Mouse (Mus musculus): ENCODE results near the gene Slc7a14.
"Not testable (repeated sequence)": the region's sequence is repeated elsewhere in the genome, so short reads cannot be mapped to it uniquely, and the experiment has no call there.

The Slc7a14 gene

DNA sequence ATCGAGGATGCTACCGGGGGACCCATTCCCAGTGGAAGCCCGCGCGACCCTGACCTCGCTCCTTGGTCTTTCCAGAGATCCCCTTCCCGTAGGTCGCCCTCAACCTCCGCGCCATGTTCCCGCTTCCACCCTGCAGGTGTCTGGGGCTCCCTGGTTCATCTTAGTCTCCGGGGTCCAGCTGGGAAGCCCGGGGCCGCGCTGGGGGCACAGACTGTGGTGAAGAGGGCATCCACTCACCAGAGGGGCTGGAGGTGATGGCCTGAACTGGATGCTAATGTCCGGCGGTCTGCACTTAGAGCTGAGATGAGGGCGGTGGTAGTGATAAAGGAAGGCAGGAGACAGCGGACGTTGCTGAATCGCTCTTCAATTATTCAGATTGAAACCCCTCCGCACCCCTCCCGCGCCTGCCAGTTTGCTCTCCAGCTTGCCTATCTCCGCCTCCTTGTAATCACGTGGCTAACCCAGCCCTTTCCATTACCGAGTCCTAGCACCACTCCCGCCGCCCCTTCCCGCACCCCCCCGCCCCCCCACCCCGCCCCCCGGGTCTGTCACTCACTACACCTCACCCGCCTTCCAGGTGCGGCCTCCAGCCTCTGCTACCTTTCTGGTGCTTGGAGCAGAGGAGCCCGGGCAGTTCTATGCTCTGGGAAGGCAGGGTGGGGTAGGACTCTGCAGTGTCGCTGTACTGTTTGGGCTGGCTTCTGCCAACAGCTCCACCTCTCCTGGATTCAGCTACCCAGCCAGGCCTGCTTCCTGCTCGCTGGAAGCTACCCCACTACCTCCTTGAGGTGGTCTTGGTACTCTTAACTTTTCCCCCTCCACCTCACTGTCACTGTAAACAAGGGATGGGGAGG, at the start of gene Slc7a14:
TSS of gene Slc7a14 (minus strand) at position 445 of the 854 bp plus-strand sequence.
- DNase-seq (ENCODE audit: low spot score): peak; percentile 17

DNA sequence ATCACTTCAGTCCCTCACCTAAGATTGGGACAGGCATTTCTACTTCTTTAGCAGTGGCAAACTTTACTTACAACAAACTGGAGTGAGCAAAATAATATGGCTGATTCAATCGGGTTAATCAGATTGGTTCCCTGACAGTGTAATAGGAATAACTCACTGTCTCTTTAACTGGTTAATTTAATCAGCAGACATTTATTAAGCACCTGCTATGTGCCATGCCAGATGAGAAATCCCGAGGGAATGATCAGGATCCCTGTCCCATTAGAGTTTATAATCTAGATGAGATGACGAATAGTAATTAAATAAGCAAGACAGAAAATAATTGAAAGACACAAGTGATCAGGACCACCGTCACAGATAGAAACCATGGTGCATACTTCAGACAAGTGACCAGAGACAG, 36.4 kb upstream of the Slc7a14 start:
- DNase-seq (ENCODE audit: low spot score): no peak

DNA sequence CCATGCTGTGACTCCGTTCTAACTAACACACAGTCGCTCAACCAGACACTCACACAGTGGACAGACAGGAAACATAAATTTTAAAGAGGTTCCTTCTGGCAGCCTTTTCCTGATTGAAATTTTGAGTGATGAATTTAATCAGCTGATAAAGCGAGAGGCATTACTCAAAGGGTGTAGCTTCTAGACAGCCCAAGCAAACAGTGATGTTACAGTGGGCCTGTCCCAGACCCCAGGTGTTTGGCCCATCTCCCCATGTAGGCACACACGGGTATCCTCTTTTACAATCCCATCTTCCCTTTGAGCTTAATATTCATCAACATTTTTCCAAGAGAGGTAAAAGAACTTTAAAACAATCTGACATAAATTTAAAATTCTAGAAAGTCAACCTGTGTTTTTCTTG, 35.6 kb upstream of the Slc7a14 start:
- no peak for DNase-seq (ENCODE audit: low spot score)

DNA sequence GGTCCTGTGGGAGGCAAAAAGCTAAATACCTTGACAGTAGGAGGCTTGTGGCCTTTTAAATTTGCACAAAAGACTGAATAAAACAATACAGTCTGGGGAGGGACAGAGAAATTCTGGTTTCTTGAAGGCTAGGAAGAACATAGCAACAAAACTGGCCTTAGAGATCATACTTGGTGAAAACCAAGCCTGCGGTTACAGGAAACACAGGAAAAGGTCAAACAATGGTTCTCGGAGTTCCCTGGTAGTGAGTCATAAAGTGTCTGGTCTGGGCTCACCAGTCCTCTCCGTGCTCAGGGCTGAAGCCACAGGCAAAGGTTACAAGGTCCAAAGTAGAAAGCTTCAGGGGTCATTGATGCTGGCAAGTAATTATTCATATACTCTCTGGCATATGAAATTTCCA, 29.1 kb upstream of the Slc7a14 start:
- no peak for DNase-seq (ENCODE audit: low spot score)

DNA sequence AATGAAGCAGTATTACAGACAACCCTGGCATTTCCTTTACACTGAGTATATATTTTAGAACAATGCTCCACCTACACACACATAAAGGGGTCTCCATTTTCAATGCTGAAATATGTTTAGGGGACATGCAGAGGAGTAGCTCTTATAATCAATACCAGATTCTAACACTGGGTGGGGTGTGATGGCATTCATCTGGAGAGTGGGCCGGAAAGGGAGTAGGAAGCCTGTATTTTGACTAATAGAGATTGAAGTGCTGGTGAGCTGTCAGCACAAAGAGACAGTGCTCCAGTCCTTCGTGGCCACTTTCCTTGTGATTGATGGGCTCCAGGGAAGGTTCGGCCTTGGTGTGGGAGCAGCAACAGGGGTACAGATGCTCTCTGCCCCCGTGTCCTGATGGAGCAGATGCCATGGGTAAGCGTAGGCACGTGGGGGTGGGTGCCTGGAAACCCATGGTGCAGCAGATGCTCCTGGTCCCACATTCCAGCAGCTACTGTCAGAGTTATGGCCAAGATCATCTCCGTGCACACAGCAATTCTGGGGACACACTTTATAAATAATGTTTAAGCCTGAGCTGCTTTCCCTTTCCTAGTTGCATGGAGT, 18.2 kb upstream of the Slc7a14 start:
- peak; percentile 10 for DNase-seq (ENCODE audit: low spot score)

DNA sequence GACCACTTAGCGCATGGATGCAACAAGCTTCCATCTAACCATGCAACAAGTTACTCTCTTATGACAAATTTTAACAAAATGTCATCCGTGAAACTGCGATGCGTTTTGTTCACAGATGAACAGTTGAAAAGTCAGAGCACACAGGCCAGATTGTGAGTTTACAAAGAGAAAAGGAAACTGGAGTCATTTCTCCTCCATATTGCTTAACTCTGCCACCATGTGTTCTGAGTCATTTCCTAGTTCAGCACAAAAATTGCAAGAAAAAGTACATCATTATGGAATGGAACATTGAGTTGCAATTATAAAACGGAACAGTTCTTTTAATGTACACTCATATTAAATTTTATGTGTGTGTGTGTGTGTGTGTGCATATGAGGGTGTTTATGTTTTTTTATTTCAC, 17.6 kb upstream of the Slc7a14 start:
- no peak for DNase-seq (ENCODE audit: low spot score)

DNA sequence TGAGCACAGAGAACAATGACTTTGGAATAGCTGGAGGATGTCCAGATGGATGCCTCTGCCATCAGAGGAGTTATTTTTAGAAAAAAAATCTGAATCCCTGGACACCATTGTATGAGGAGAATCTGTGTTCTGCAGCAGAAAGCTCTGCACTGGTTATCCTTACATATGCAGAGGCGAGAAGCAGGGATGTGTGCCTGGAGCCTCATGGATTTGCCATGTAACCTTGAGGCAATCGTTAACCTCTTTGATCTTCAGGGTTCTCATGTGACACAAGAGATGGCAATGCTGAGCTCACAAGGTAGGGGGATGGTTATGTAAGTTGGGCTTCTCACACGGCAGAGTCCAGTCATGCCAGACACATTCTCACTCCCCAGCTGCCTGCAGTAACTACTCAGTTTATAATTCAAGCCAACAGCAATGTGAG, 14.1 kb upstream of the Slc7a14 start:
- peak; percentile 8 for DNase-seq (ENCODE audit: low spot score)

DNA sequence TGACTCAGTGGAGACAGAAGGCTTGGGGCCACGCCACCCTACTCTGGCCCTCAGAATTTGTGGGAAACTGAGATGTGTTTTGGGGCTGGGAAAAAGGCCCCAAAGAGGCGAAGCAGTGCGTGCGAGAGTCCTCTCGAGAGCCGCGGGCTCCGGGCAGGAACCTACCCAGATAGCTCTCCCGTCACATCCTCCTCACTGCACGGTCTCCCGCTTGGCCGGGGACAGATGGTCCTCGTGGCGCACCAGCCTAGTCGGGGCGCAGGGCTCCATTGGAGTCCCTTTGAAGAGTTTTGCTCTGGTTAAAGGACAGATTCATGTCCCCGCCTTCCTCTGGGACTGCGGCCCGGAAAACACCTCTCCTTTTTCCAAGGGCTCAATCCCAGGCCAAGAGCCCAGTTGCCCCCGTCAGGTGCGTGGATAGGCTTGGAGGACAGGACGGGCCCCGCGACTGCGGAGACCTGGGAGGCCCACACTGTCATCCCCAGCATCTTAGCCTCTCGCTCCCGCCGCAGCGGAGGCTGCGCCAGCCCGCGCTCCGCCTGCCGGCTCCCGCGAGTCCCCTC, 726 bp downstream of the Slc7a14 start:
- DNase-seq (ENCODE audit: low spot score): peak; percentile 20

DNA sequence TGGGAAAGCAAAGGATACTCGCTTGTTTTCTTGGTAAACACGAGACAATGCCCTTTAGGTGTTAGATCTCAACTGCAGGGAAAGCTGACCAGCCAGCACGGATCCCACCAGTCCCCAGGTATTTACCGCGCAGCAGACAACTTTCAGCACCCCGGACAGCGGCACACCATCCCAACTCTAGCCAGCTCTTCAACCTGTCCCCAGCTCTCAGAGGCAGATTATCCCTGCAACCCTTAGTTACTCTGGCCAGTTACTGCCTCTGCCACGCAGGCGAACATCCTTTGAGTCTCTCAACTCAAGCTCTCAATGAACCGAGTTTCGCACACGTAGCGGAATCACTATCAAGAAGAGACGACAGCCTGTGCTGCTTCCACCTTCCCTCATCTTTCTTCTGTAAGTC, 1.3 kb downstream of the Slc7a14 start:
- peak; percentile 85 for DNase-seq (ENCODE audit: low spot score)

DNA sequence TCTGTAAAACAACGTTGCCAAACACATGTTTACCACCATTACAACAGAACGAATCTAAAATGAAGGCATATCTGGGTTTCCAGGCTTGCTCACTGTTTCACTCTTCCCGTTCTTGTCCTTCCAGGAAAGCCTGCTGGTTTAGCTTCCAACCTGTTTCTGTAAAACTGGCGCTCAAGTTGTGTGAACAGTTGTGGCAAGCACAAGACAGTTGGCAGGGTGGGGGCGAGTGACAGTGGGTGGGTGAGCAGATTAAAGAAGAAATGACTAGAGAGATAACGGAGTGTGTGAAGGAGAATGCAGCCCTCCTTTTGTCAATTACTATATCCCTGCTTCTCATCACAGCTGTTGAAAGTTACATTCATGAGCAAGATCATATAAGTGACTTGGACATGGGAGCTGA, 2.2 kb downstream of the Slc7a14 start:
- no peak for DNase-seq (ENCODE audit: low spot score)

DNA sequence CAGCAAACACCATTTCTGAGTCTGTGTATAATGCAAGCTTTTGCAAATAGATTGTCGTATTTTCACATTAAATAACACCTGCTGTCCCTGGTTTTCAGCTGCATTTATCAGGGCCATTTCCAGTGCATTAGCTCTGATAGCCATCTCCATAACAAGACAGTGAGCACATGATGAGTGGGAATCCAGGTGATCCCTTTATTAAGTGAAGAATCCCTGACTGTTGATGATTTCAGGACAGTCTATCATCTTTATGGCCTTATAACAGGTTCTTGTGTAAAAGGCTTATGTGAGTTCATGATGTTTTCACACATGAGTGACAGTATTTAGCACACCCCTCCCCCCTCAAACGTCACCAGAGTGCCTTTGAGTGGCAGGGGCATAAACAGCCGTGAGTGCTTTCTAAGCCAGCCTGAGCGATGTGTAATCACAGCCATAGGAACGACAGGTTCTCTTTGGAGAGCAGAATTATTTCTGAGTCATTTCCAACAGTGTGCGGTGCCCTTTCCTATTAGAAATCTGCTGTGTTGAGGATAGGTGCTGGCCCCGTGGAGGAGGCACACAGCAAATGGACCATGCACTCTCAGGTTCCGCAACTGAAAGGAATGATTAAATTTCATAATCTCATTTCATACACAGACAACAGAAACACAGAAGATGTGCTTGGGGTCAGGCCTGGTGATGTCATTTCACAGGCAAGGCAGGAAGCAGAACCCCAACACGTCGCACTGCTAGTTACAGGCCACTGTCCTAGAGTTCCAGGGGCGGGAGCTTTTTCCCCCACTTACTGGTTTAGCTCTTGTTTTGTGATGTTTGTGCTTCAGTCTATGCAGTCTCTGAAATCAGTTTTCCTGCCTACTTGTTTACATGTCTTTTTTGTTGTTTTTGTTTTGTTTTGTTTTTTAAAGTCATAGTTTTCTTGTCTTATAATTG, 18.2 kb downstream of the Slc7a14 start:
- DNase-seq (ENCODE audit: low spot score): no peak

DNA sequence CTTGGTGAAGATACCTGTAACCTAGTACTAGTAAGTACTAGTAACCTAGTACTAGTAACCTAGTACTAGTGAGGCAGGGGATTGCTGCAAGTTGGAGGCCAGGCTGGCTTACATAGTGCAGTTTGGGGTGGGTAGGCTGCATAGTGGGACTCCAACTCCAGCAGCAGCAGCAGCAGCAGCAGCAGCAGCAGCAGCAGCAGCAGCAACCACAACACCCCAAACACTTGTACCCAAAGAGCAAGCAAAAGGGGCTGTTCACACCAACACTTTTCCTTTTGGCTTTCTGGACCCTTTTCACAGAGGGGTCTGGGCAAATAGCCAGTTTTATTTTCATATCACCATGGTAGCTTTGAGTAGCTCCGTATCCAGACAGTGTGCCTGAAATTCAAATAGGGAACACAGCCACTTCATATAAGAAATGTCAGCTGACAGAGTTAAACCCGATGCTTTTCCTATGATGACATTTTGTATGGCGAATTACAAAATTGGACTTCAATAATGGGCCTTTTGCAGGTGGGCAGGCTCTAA, 22.7 kb downstream of the Slc7a14 start:
- DNase-seq (ENCODE audit: low spot score): no peak

DNA sequence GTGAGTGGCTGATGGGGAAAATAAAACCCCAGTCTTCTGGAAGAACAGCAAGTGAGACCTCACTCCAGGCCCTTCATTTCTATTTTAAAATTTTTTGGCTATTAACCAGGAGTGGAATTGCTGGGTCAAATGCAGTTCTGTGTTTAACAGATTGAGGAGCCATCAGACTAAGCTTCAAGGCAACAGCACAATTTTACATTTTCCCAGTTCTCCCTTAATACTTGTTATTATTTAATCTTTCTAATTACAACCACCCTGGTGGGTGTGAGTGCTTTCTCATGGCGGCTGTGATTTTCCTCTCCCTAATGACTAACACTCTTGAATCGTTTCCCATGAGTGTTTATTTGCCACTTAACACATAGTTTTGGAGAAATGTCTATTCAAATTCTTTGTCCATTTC, 29.1 kb downstream of the Slc7a14 start:
- no peak for DNase-seq (ENCODE audit: low spot score)

DNA sequence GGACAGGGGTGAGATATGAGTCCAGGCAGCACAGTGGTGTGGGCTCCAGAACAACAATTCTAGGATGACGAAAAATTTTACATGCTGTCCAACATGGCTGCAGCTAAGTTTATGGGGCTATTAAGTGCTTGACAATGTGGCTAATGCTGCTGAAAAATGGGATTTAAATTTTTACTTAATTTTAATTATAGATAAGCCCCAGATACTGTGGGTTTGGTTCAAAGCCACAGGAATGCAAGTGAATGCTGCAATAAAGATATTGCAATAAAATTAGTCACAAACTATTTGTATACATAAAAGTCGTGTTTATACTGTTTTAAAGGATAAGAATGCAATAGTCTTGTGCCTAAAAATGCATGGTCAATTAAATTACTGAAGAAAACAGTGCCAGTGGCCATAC, 35.3 kb downstream of the Slc7a14 start:
- no peak for DNase-seq (ENCODE audit: low spot score)

DNA sequence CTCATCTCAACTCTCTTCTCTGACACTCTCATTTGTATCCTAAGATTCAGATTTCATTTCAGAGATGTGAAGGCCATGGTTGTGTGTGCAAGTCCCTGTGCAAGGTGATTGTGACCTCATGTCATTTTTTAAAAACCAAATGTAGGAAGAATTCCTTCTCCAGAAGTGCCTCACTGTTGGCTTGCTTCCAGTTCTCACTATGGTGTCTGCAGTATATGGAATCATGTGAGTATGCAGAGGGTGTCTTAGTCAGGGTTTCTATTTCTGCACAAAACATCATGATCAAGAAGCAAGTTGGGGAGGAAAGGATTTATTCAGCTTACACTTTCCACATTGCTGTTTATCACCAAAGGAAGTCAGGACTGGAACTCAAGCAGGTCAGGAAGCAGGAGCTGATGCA, 36.9 kb downstream of the Slc7a14 start:
- not testable (repeated sequence) for DNase-seq (ENCODE audit: low spot score)

DNA sequence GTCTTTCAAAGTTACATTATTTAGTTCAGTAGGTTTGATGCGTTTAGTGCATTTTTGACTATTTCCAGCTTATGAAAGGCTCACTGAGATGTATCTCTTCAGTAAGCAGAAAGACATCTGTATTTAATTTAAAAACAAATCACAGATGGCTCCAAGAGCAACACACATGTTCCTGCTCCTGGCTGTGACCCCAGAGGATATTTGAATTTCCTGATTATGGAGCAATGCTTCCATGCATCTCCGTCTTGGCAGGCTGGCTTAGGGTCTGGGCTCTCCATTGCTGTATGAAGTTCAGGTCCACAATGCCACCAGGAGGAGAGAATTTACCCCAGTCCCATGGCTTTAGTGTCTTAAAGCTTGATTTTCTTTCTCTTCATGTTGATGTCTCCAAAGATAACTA, 37.5 kb downstream of the Slc7a14 start:
- peak; percentile 14 for DNase-seq (ENCODE audit: low spot score)

DNA sequence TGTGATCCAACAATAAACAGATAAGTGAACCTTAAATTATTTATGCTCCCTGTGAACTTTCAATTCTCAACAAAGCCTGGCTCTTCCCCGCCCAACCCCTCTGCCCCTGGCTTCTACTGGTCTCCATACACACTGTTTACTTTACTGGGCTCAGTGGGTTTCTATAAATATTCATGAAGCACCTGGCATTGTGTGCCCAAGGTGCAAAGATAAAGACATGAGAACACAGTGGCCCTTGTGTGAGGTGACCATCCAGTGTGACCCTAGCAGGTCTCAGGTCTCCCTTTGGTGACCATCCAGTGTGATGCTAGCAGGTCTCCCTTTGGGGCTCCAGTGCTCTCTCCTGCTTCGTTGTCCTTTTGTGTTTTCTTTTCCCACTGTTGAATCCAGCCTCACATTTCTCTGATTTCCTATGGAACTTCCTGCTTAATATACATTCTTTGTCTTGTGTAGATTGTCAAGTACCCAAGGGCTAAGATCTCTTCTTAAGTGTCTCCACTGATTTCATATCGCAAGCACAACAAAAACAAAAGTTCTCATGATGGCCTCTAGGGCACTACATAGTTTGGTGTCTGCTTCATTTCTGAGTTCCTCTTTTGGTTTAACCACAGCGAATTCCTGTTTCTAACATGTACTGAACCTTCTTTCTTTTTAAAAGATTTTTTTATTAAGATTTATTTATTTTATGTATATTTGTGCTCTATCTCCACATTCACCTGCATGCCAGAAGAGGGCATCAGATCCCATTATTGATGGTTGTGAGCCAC, 40.4 kb downstream of the Slc7a14 start:
- DNase-seq (ENCODE audit: low spot score): no peak

DNA sequence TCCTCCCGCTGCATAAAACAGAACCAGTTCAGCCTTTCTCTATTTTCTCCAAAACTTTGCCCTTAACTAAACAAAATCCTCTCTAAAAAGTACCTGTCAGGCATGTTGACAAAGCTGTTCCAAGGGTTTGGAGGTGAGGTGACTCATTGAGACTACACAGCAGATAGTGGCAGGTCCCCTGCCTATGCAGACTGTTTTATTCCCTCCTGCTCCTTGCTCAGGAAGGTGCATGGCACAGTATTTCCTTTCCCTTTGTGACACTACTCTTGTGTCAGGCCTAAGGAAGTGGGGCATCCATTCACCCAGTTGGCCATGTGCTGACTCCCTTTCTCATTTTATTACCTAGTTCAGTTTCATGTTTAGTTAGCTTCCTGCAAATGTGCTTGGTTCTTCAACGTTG, 42.3 kb downstream of the Slc7a14 start:
- no peak for DNase-seq (ENCODE audit: low spot score)

DNA sequence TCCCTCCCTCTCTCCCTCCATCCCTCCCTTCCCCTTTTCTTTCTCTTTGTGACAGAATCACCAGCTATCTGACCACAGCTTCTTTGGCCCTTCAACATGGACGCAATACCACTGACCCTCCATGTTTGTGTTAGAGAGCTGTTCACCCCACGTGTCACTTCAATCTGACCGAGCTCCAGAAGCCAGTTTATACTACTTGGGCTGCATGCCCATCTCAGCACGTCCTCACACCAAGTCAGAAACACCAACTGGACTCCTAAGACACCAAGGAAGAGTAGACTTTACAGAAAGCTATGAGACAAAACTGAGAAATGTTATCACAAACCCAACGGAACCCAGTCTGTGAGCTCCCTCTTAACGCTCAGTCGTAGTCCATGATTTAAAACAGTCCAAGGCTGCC, 43.2 kb downstream of the Slc7a14 start:
- DNase-seq (ENCODE audit: low spot score): no peak

DNA sequence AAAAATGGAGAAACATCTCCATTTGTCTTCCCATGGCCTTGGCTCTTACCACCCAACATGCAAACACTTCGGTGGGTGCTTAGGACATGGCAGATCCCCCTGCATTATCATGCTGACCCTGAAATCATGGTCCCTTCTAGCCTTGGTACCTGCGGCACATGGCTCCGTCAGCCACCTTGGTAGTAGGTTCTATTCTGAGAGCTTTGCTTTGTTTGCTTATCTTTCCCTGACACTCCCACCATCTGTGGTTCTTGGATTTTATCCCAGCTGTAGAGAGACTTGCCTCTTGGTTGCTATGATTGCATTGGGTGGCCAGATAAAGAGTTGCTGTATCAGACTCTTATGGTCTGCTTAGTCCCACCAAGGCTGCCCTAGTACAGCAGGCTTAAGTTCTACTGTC, 46.6 kb downstream of the Slc7a14 start:
- DNase-seq (ENCODE audit: low spot score): no peak

DNA sequence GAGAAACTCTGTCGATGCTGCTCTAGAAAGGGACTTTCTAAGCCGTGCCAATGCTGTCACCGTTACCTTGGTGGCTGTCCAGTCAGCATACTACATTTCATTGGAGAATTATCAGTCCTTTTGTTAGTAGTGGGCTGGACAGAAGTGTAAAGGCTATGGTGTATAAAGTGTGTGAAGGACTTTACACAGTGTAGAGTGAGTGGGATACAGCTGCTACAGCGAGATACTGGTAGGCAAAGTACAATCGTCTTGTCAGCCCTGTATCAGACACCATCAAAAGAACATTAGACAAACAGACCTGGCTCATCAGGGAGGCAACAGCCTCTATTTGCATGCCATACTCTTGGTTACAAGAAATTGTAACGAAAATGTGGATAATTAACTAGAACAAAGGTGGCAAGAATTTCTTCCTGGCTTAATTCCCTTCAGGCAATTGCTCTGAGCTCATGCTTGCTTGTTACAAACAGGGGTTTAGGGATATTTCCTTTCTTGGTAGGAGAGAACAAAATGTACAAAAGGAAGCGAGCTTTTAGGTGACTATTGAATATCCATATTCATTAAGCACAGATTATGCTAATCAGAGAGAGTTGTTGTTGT, 48.7 kb downstream of the Slc7a14 start:
- peak; percentile 14 for DNase-seq (ENCODE audit: low spot score)

Data from embryo, embryonic 10 days (tissue).